Mouse (Mus musculus): ENCODE results near the gene Gm49384. TPM values are rescaled to one million over a fixed set of nuclear protein-coding genes. Genes with fewer than 3 reads are reported as not detected.
A peak's percentile ranks its signal among the peaks of the same experiment; 100 is the strongest.
"Not testable (repeated sequence)": the region's sequence is repeated elsewhere in the genome, so short reads cannot be mapped to it uniquely, and the experiment has no call there.

The Gm49384 gene
- polyA plus RNA-seq, 1 experiment = 2.3 TPM

DNA sequence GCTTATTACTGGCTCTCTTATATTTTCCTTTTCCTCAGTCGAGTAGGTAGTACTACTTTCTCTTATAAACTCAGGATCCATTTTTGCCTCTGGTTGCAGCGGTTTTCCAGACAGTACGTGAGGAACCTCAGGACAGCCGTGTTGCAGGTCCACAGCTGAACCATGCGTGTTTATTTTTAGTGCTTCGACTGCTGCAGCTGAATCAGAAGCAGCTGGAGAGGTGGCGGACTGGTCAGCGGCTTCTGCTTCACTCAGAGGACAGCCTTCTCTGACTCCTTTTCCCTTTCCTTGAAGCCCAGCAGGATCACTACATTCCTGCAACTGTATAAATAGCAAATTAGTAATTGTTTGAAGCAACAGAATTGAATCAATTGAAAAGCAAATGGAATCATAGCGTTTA lies 14.0 kb downstream of the Gm49384 start:
- no peak overlapping the region for H3K27ac ChIP-seq (replicated peaks; ENCODE audit: low read depth, low read length)
- H3K4me3 ChIP-seq (ENCODE audit: insufficient read depth, low read depth, low read length) = no peak overlapping the region
- H3K4me1 ChIP-seq (ENCODE audit: control insufficient read depth, insufficient read depth, insufficient read length, low read length) = peaks cover 4% of the 10 kb centered on the region; the same call in 1 of the 2 replicates

DNA sequence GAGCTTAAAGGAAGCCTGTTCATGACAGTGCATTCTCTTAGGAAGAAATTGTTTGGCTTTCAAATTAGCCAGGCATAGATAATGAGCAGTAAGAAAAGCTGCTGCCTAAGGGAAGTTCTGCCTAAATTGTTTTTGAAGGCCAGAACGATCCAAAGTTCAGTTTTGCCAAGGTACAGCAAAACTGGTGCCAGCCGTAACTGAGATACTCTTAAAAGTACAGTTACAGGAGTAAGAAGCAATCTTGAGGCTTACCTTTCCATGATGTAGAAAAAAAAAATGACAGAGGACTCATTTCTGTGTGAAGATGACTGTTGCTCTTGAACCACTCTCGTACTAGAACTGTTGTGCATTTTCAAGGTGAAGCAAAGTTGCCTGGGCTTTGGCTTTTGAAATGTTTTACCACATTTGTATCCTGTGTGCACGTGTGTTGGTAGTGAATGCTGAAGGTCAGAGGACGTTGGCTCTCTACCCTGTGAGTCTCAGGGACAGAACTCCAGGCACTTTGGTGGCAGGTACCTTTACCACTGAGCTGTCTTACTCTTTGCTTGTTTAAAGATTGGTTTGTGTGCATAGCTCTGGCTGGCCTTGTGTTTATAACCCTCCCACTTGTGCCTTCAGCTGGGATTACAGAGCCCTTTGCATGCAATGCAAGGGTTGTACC lies 17.1 kb downstream of the Gm49384 start:
- no peak overlapping the region for H3K27ac ChIP-seq (replicated peaks; ENCODE audit: low read depth, low read length)
- H3K4me3 ChIP-seq (ENCODE audit: insufficient read depth, low read depth, low read length) = no peak overlapping the region

DNA sequence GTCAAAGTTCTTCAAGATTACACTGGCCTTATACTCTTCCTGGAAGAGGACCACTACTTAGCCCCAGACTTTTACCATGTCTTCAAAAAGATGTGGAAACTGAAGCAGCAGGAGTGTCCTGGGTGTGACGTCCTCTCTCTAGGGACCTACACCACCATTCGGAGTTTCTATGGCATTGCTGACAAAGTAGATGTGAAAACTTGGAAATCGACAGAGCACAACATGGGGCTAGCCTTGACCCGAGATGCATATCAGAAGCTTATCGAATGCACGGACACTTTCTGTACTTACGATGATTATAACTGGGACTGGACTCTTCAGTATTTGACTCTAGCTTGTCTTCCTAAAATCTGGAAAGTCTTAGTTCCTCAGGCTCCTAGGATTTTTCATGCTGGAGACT lies 18.7 kb downstream of the Gm49384 start:
- peak overlapping the region; percentile 74 for H3K4me3 ChIP-seq (ENCODE audit: insufficient read depth, low read depth, low read length)
- peaks cover 7% of the 10 kb centered on the region; the same call in 1 of the 2 replicates for H3K4me1 ChIP-seq (ENCODE audit: control insufficient read depth, insufficient read depth, insufficient read length, low read length)
- no peak overlapping the region for H3K27ac ChIP-seq (replicated peaks; ENCODE audit: low read depth, low read length)

More for the DNA sequence above, 17.1 kb downstream of the Gm49384 start:
- peaks cover 7% of the 10 kb centered on the region; the same call in 1 of the 2 replicates for H3K4me1 ChIP-seq (ENCODE audit: control insufficient read depth, insufficient read depth, insufficient read length, low read length)

DNA sequence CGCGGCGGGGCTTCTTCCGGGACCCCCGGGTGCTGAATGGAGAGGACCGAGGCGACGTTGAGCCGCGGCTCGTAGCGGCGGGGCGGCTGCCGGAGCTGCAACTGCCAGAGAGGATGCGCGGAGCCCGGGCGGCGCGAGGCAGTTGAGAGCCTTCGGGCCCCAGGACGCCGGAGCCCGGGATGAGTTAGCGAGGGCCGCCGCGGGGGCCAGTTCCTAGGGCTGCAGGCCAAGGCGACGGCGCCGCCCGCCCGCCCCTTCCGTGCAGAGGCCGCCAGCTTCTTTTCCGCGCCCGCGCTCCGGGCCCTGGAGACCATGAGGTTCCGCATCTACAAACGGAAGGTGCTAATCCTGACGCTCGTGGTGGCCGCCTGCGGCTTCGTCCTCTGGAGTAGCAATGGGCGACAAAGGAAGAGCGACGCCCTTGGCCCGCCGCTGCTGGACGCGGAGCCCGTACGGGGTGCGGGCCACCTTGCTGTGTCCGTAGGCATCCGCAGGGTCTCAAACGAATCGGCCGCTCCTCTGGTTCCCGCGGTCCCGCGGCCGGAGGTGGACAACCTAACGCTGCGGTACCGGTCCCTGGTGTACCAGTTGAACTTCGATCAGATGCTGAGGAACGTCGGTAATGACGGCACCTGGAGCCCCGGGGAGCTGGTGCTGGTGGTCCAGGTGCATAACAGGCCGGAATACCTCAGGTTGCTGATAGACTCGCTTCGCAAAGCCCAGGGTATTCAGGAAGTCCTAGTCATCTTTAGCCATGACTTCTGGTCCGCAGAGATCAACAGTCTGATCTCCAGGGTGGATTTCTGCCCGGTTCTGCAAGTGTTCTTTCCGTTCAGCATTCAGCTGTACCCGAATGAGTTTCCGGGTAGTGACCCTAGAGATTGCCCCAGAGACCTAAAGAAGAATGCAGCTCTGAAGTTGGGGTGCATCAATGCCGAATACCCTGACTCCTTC lies 19.4 kb downstream of the Gm49384 start:
- Histone ChIP-seq H3K27ac (replicated peaks; ENCODE audit: low read depth, low read length) (peak overlapping the region; percentile 69), H3K4me1 (ENCODE audit: control insufficient read depth, insufficient read depth, insufficient read length, low read length) (peaks cover 7% of the 10 kb centered on the region; the same call in 1 of the 2 replicates), H3K4me3 (ENCODE audit: insufficient read depth, low read depth, low read length) (peak overlapping the region; percentile 74)

DNA sequence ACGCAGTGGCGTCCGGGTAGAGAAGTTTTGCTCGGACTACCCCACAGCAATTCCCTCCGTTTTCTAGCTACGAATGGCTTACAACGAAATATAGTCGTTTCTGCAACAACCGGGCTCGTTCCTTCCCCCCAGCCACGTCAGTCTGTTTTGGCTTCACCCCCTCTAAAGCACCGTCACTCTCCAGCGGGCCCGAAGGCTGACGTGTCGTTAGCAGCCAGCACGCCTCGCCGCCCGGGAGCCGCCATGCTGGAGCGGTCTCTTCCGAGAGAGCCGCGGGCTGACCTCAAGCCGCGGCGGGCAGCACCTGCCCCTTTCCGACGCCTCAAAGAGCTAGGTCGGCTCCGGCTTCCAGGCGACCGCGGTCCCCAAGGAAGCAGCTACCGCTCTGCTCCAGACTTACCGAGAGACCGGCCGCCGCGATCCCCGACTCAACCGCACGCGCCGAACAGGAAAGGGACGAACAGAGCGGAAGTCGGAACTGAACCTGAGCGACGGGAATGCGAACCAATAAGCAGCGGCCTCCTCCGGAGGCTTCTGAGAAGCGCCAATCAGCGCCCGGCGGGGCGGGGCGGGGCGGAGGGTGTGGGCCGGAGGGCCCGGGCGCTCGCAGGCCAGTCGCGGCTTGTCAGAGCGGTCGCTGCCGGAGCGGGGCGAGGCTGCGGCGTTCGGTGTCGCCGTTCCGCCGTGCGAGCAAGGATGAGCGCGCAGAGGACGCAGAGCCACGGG lies 20.3 kb downstream of the Gm49384 start, which contains the start of the genes Rpl36al and Mgat2:
TSS of gene Rpl36al (minus strand) at position 501 of the 726 bp plus-strand sequence.
TSS of gene Mgat2 (plus strand) at position 575 of the 726 bp plus-strand sequence.
- Histone ChIP-seq H3K27ac (replicated peaks; ENCODE audit: low read depth, low read length) (peak within 1 kb of the TSS; percentile 76), H3K4me3 (ENCODE audit: insufficient read depth, low read depth, low read length) (peak within 1 kb of the TSS; percentile 84), H3K4me1 (ENCODE audit: control insufficient read depth, insufficient read depth, insufficient read length, low read length) (peaks cover 7% of the 10 kb centered on the region; the same call in 1 of the 2 replicates)

DNA sequence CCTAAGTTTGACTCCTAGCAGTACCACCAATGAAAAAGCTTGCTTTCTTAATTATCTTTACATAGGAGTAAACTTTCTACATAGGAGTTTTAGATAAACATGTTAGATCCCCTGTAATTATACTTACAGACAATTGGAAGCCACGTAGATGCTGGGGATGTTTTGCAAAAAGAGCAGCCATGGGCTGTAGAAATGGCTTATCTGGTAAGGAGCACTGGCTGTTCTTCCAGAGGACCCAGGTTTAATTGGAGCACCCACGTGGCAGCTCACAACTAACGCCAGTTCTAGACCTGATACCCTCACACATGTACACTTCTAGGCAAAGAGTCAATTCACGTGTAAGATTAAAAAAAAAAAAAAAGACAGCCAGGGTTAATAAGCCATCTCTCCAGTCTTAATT lies 22.3 kb downstream of the Gm49384 start:
- Histone ChIP-seq H3K27ac (replicated peaks; ENCODE audit: low read depth, low read length) (no peak overlapping the region), H3K4me1 (ENCODE audit: control insufficient read depth, insufficient read depth, insufficient read length, low read length) (peaks cover 3% of the 10 kb centered on the region; the same call in 1 of the 2 replicates), H3K4me3 (ENCODE audit: insufficient read depth, low read depth, low read length) (no peak overlapping the region)

DNA sequence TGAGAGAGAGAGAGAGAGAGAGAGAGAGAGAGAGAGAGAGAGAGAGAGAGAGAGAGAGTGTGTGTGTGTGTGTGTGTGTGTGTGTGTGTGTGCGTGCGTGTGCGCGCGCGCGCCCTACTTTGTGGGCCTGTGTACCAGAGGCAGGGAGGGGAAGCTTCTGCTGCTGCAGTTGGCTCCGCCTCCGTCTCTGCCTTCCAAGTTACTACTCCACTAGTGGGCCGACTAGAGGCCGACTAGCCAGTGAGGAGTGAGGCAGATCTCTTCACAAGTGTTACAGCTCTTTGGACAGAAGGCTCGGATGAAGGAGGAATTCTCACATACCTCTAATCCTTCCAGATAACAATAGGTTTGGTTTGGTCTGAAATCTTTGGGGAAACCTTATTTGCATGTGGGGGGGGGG lies 24.7 kb downstream of the Gm49384 start:
- no peak overlapping the region for H3K4me3 ChIP-seq (ENCODE audit: insufficient read depth, low read depth, low read length)
- H3K27ac ChIP-seq (replicated peaks; ENCODE audit: low read depth, low read length) = no peak overlapping the region
- H3K4me1 ChIP-seq (ENCODE audit: control insufficient read depth, insufficient read depth, insufficient read length, low read length) = peaks cover 3% of the 10 kb centered on the region; the same call in 1 of the 2 replicates

DNA sequence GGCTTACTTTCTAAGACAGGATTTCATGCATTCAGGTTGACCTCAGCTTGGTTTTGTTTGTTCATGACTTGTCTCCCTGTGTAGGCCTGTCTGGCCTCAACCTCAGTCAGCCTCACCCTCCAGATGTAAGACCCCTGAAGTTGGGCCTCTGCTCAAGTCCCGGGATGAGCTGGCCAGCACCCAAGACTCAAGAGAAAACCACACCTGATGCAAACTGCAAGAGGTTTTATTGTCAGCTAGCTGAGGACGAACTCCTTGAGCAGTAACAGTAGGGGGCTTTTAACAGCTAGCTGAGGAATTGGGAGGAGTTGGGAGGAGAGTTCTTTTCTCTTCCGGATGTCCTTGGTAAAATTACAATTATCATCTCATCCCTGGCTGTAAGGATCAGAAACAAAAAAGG lies 26.5 kb downstream of the Gm49384 start:
- no peak overlapping the region for H3K4me3 ChIP-seq (ENCODE audit: insufficient read depth, low read depth, low read length)

DNA sequence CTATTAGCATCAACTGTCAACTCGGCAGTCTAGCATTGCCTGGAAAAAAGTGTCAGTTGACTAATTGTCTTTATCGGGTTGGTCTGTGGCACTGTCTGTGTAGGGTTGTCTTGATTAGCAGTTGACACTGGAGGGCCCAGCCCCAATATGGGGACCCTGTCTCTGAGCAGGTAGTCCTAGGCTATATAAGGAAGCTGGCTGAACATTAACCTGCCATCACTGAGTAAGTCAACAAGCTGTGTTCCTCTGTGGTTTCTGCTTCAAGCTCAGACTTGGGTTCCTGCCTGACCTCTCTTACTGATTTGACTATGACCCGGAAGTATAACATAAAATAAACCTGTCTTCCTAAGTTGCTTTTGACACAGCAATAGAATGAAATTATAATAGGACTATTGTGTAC lies 28.1 kb downstream of the Gm49384 start:
- H3K4me3 ChIP-seq (ENCODE audit: insufficient read depth, low read depth, low read length) = no peak overlapping the region
- no peak overlapping the region for H3K27ac ChIP-seq (replicated peaks; ENCODE audit: low read depth, low read length)
- H3K4me1 ChIP-seq (ENCODE audit: control insufficient read depth, insufficient read depth, insufficient read length, low read length) = no peaks in the 10 kb centered on the region

More for the DNA sequence above, 26.5 kb downstream of the Gm49384 start:
- Histone ChIP-seq H3K27ac (replicated peaks; ENCODE audit: low read depth, low read length) (no peak overlapping the region), H3K4me1 (ENCODE audit: control insufficient read depth, insufficient read depth, insufficient read length, low read length) (no peaks in the 10 kb centered on the region)

DNA sequence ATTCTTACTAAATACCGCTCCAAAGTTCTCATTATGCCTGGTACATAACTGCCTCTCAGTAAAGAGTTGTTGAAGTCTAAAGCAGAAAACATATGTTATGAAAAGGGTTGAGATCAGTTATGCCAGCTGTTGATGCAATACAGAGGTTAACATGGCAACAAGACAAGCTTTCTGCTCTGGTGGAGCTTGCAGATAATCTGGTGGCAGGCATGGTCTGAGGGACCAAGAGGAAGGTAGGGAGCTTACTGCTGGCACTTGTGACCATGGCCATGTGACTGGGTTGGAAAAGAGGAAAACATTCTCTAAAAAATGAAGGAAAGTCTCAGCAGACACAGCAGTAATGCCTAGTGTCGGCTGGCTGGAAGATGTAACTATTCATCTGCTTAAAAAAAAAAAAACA lies 32.8 kb downstream of the Gm49384 start:
- H3K4me1 ChIP-seq (ENCODE audit: control insufficient read depth, insufficient read depth, insufficient read length, low read length) = 0 out of 2 replicates have a peak, but pooled peaks cover 3% of the 10 kb centered on the region
- H3K4me3 ChIP-seq (ENCODE audit: insufficient read depth, low read depth, low read length) = no peak overlapping the region
- no peak overlapping the region for H3K27ac ChIP-seq (replicated peaks; ENCODE audit: low read depth, low read length)

DNA sequence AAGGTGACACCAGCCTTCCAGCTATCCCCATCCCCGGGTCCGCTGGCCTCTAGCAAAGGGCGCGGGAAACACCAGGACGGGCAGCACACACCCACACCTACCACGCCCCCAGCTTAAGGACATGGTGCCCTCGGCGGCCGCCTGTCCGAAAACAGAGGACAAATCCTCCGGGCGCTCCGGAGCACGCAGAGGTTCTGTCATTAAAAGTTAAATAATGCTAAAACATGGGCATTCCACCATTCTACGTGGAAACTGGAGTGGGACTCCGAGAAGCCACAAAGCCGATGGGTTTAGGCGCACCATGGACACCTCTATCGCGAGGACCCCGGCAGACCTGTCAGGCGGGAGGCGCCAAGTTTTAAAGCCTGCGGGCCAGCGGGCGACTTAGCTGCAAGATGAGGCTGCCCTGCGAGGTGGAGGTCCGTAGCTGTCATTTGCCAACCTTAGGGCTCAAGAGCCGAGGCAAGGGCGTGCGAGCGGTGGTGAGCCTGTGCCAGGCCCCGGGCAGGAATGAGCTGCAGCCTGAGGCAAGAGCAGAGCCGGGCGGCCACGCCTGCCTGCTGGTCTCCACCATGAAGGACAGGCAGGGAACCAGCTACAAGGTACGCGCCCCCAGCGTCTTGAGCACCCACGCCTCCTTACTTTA lies 35.5 kb downstream of the Gm49384 start, which contains the start of gene Lrr1:
TSS of gene Lrr1 (plus strand) at position 354 of the 646 bp plus-strand sequence.
- Histone ChIP-seq H3K27ac (replicated peaks; ENCODE audit: low read depth, low read length) (peak within 1 kb of the TSS; percentile 89), H3K4me1 (ENCODE audit: control insufficient read depth, insufficient read depth, insufficient read length, low read length) (0 out of 2 replicates have a peak, but pooled peaks cover 3% of the 10 kb centered on the region)

DNA sequence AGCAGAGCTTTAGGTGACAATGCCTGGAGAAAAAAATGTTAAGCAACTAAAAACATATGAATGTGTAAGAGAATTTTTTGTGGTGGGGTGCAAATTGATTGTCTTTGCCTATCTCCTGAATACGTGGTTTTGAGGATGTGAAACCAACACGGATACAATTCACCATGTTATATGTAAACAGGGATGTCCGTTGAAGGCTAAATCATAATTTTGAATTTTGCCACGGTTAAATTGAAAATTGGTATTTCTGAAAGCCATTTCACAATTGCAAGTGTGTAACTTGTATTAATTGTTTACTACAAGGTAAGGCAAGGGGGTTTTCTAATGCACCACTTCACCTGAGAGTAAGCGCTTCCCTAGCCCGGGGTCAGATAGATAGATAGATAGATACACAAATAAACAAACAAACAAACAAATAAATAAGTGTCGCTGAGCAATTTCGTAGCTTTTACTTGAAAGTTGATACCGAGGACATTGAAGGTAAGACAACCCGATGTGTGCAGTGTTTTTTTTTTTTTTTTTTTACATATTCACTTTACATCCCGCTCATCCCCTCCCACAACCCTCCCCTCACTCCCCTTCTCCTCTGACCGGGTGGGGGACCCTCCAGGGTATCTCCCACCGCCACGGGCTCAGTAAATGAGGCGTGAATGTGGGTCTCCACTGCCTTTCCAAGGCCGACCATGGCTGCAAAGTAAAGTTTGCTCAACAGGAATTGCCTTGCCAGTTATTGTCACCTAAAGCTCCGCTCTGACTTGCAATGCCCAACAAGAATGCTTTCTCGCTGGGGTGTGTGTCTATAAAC lies 36.2 kb downstream of the Gm49384 start:
- Histone ChIP-seq H3K4me1 (ENCODE audit: control insufficient read depth, insufficient read depth, insufficient read length, low read length) (0 out of 2 replicates have a peak, but pooled peaks cover 3% of the 10 kb centered on the region), H3K27ac (replicated peaks; ENCODE audit: low read depth, low read length) (no peak overlapping the region), H3K4me3 (ENCODE audit: insufficient read depth, low read depth, low read length) (peak overlapping the region; percentile 65)

More for the DNA sequence above, 35.5 kb downstream of the Gm49384 start, which contains the start of gene Lrr1:
- peak within 1 kb of the TSS; percentile 65 for H3K4me3 ChIP-seq (ENCODE audit: insufficient read depth, low read depth, low read length)

DNA sequence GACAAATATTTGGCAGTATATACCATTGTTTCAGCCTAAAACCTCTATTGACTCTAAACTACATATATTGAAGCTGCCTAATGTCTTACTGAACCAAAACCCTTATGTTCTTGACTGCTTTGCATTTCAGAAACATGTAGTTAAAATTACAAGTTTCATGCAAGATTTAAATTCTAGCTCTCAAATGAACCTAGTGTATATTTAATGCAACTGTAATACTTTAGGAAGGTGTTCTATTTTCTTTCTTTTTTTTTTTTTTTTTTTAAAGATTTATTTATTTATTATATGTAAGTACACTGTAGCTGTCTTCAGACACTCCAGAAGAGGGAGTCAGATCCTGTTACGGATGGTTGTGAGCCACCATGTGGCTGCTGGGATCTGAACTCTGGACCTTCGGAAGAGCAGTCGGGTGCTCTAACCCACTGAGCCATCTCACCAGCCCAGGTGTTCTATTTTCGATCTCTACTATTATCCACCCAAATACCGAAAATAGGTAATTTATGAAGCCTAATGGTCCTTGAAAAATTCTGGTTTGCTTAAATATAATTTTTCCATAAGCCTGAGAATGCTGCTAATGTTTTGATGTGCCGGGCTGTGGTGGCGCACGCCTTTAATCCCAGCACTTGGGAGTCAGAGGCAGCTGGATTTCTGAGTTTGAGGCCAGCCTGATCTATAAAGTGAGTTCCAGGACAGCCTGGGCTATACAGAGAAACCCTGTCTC lies 37.0 kb downstream of the Gm49384 start:
- not testable (repeated sequence) for H3K4me3 ChIP-seq (ENCODE audit: insufficient read depth, low read depth, low read length); H3K27ac ChIP-seq (replicated peaks; ENCODE audit: low read depth, low read length); H3K4me1 ChIP-seq (ENCODE audit: control insufficient read depth, insufficient read depth, insufficient read length, low read length)
